Mouse (Mus musculus) liver, embryonic 15.5 days (tissue): ENCODE results near the gene Gal3st4. TPM values are rescaled to one million over a fixed set of nuclear protein-coding genes. Genes with fewer than 3 reads are reported as not detected.

Experiments
- ATAC-seq: fragments of 200-750 bp; cut with Nextera tagmentation; 2 replicates; pipeline ENCODE4 v1.8.0; 2017; ENCODE audit warnings: moderate number of reproducible peaks, mild to moderate bottlenecking, moderate library complexity; ENCODE audit not compliant: insufficient read depth
- H3K27ac ChIP-seq: fragments of 300-500 bp; sonication (generic); replicated peaks from 2 replicates; pipeline ENCODE4 v1.5.1; 2015; ENCODE audit warnings: mild to moderate bottlenecking, inconsistent platforms
- H3K27me3 ChIP-seq: fragments of 300-500 bp; sonication (generic); 2 replicates; pipeline ENCODE4 v1.6.1; 2015; ENCODE audit warnings: mild to moderate bottlenecking, inconsistent platforms
- H3K36me3 ChIP-seq: fragments of 300-500 bp; sonication (generic); replicated peaks from 2 replicates; pipeline ENCODE4 v1.6.1; 2015; ENCODE audit warnings: moderate library complexity, mild to moderate bottlenecking, inconsistent platforms
- H3K4me1 ChIP-seq: fragments of 300-500 bp; sonication (generic); replicated peaks from 2 replicates; pipeline ENCODE4 v1.6.1; 2015; ENCODE audit warnings: inconsistent platforms
- H3K4me2 ChIP-seq: fragments of 300-500 bp; sonication (generic); 2 replicates; pipeline ENCODE4 v1.6.1; 2015; ENCODE audit warnings: moderate library complexity, mild to moderate bottlenecking, inconsistent platforms
- H3K4me3 ChIP-seq: fragments of 300-500 bp; sonication (generic); replicated peaks from 2 replicates; pipeline ENCODE4 v1.5.1; 2015; ENCODE audit warnings: mild to moderate bottlenecking, inconsistent platforms
- H3K9ac ChIP-seq: fragments of 300-500 bp; sonication (generic); 2 replicates; pipeline ENCODE4 v1.6.1; 2015; ENCODE audit warnings: moderate library complexity, mild to moderate bottlenecking, inconsistent platforms
- H3K9me3 ChIP-seq: fragments of 300-500 bp; sonication (generic); replicated peaks from 2 replicates; pipeline ENCODE4 v1.6.1; 2016; ENCODE audit warnings: inconsistent platforms
- WGBS: fragments of 180-500 bp; shearing (Covaris S2); methylation state at CpG from one replicate; pipeline ENCODE4 v1.1.7; 2015; ENCODE audit warnings: mixed read lengths; ENCODE audit not compliant: insufficient replicate concordance; 5-methylcytosine and 5-hydroxymethylcytosine counted together
- polyA plus RNA-seq: library from polyadenylated mRNA; unstranded; fragments of >200 nt; fragmentation: Nextera tagmentation; extraction: Ambion mirVana; gene quantifications from 2 replicates; pipeline ENCODE4 v1.2.1, GENCODE M21; 2015

The Gal3st4 gene
- 0.07 and 0.26 TPM in 2 replicates for polyA plus RNA-seq

DNA sequence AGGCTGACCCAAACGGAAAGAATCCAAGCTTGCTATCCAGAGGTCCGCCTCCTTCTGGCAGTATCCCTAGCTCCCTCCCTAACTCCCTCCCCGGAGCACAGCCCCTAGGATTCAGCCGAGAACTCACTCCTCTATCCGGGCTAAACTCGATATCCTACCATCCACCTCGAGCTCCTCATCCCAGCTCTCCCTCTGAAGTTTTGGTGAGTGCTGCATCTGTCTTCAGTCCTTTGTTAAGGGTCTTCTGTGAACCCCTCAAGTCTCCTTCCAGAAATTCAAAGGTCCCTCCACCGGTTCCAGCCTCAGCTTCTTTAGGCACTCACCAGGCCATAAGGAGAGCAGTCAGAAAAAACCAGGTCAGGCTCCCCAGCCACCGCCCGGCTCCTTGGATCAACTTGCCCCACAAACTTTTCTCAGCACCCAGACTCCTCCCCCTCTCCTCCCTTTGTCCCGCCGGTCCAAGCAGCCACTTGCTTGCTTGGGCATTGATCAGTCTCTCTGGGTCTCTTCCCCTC lies at the start of gene Gal3st4:
Gene Gal3st4, minus strand, starts transcription at position 432 of the 515 bp plus-strand sequence.
- Histone ChIP-seq H3K4me3 (no peak within 1 kb of the TSS), H3K27me3 (peaks cover 44% of the 10 kb centered on the region), H3K9ac (no peak within 1 kb of the TSS), H3K4me2 (no peak within 1 kb of the TSS), H3K27ac (no peak within 1 kb of the TSS), H3K9me3 (no peaks in the 10 kb centered on the region), H3K4me1 (0 out of 2 replicates have a peak, but pooled peaks cover 2% of the 10 kb centered on the region), H3K36me3 (no peaks in the 10 kb centered on the region)
- ATAC-seq, result no peak
- 16% methylated on average over 12 of the region's 12 CpGs for WGBS

DNA sequence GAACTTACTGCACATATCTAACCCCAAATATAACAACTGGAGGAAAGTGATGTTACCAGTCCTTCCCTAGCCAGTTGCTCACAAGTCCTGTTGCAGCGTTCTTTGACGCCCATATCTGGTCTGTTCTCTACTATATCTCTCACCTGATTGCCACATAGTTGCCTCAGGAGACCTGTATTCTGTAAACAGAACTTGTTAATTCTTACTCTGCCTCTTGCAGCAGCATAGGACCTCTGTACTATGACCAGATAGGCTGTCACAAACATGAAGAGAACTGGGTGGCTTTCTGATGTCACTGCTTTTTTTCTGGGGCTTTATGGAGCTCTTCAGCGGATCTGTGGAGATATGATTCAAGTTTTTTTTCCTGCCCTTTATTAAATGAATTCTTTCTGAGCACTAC lies 40.2 kb upstream of the Gal3st4 start:
- Histone ChIP-seq H3K27ac (no peak overlapping the region), H3K27me3 (no peaks in the 10 kb centered on the region), H3K36me3 (no peaks in the 10 kb centered on the region), H3K4me1 (0 out of 2 replicates have a peak, but pooled peaks cover 3% of the 10 kb centered on the region), H3K4me2 (no peak overlapping the region), H3K9ac (no peak overlapping the region), H3K4me3 (no peak overlapping the region), H3K9me3 (no peaks in the 10 kb centered on the region)
- WGBS, result 74% methylated on average over 3 of the region's 3 CpGs
- no peak for ATAC-seq

DNA sequence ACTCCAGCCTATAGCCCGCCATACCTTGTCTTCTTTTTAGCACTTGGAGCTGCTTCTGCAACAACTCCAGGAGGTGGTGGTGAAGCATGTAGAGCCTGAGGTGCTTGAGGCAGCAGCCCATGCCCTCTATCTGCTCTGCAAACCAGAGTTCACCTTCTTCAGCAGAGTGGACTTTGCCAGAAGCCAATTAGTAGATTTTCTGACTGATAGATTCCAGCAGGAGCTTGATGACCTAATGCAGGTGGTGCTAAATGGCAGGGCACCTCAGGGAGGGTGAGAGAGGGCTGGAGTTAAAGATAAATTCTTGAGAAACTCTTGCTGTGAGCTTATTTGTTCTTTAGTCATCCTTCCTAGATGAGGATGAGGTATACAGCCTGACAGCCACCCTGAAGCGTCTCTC lies 27.0 kb upstream of the Gal3st4 start:
- Histone ChIP-seq H3K9ac (no peak overlapping the region), H3K4me2 (no peak overlapping the region), H3K27me3 (no peaks in the 10 kb centered on the region), H3K4me3 (no peak overlapping the region), H3K4me1 (no peaks in the 10 kb centered on the region), H3K27ac (no peak overlapping the region), H3K9me3 (no peaks in the 10 kb centered on the region), H3K36me3 (no peaks in the 10 kb centered on the region)
- 50% methylated on average over 2 of the region's 2 CpGs for WGBS
- no peak for ATAC-seq

DNA sequence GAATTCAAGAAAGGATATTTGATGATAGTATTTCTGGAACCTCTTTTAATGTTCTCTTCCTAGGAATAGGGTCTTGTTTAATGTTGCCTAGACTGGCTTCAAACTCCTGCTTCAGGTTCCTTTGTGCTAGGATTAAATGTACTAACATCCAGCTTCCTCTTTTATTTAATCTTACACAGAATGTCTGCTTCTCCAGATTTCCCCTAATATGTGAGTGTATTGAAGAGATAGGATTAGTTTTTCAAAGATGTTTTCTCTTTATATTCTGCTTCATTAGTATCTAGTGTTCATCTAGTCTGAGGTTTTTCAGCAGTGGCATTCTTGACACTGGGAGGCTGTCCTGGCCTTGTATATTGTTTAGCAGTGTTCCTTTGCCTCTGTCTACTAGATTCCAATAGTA lies 21.5 kb upstream of the Gal3st4 start:
- no peak overlapping the region for H3K27ac ChIP-seq
- no peak for ATAC-seq
- no peak overlapping the region for H3K4me2 ChIP-seq
- H3K36me3 ChIP-seq, result no peaks in the 10 kb centered on the region
- no peak overlapping the region for H3K9ac ChIP-seq
- H3K27me3 ChIP-seq, result no peaks in the 10 kb centered on the region
- H3K4me1 ChIP-seq, result no peaks in the 10 kb centered on the region
- no peaks in the 10 kb centered on the region for H3K9me3 ChIP-seq
- H3K4me3 ChIP-seq, result no peak overlapping the region

DNA sequence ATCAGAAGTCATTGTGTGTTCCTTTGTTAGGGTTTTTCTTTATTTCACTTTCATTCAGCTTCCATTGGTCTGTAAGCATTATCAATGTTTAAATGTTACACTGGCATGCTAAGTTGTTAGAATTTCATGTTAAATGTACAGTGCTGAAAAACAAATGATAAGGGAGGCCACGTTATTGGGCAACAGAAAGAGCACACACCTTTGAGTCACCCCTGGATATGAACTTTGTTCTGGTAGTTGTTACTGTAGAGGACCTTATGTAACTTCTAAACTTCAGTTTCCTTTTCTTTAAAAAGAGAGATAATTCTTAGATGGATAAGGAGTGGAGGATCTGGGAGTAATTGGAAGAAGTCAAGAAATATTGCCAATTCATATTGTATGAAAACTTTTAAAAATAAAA lies 19.0 kb upstream of the Gal3st4 start:
- Histone ChIP-seq H3K4me3 (no peak overlapping the region), H3K27ac (no peak overlapping the region), H3K9ac (no peak overlapping the region), H3K4me1 (no peaks in the 10 kb centered on the region), H3K9me3 (no peaks in the 10 kb centered on the region), H3K36me3 (no peaks in the 10 kb centered on the region), H3K4me2 (no peak overlapping the region), H3K27me3 (no peaks in the 10 kb centered on the region)
- WGBS, result 35% methylated on average over 1 of the region's 1 CpGs
- no peak for ATAC-seq

DNA sequence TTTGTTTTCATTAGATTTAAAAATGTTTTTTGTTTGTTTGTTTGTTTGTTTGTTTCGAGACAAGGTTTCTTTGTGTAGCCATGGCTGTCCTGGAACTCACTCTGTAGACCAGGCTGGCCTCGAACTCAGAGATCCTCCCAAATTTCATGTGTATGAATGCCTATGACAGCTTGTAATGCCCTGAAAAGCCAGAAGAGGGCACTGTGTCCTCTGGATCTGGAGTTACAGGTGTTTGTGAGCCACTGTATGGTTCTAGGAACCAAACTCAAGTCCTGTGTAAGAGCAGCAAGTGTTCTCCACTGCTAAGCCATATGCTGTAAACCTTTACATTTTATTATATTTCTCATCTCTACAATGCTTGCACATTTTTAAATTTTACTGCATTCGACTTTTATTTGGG lies 15.2 kb upstream of the Gal3st4 start:
- Histone ChIP-seq H3K9ac (no peak overlapping the region), H3K4me3 (no peak overlapping the region), H3K4me1 (no peaks in the 10 kb centered on the region), H3K27me3 (no peaks in the 10 kb centered on the region), H3K27ac (no peak overlapping the region), H3K4me2 (no peak overlapping the region), H3K9me3 (no peaks in the 10 kb centered on the region), H3K36me3 (no peaks in the 10 kb centered on the region)
- WGBS, result 47% methylated on average over 3 of the region's 3 CpGs
- ATAC-seq, result no peak

DNA sequence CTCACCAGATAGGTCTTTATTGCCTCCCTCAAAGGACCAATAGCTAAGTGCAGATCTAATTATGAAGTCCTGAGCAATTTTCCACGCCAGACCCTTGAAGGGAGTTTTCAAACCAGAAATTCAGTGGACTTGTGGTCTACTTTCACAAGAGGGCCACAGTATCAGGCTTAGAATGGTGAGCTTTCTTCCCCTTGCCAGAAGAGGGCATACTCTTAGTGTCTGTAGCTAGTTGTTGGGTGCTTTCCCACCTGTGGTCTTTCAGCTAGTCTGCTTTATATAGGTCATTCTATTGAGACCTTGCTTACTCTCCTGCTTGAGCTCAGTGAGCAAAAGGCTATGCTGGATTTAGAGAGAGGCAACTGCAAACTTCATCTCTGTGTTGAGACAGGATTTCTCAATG lies 10.9 kb upstream of the Gal3st4 start:
- Histone ChIP-seq H3K27me3 (peaks cover 12% of the 10 kb centered on the region), H3K27ac (no peak overlapping the region), H3K9ac (no peak overlapping the region), H3K4me1 (peaks cover 15% of the 10 kb centered on the region), H3K4me2 (no peak overlapping the region), H3K36me3 (no peaks in the 10 kb centered on the region), H3K4me3 (no peak overlapping the region), H3K9me3 (no peaks in the 10 kb centered on the region)
- WGBS, result 39% methylated on average over 1 of the region's 1 CpGs
- ATAC-seq, result no peak

DNA sequence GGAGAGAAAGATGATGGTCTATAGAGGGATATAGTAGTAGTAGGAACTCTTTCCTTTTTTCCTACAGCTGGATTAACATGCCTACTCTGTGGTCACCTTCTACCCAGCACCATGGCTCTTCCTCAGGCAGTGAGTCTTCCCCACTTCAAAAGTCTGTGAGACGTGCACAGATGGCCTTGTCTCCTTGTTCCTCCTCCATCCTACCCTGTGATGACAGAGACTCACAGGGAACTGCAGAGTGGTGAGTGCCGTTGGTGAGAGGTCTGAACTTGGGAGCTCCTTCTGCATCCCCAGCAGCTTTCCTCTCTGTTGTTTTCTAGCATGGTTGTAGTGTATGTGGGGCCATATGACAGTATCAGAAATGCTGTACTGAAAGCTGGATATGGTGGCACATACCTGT lies 9.2 kb upstream of the Gal3st4 start:
- 62% methylated on average over 2 of the region's 2 CpGs for WGBS
- Histone ChIP-seq H3K9ac (no peak overlapping the region), H3K27me3 (peaks cover 16% of the 10 kb centered on the region), H3K4me1 (peaks cover 15% of the 10 kb centered on the region), H3K27ac (no peak overlapping the region), H3K4me3 (no peak overlapping the region), H3K36me3 (no peaks in the 10 kb centered on the region), H3K9me3 (no peaks in the 10 kb centered on the region), H3K4me2 (no peak overlapping the region)
- no peak for ATAC-seq

DNA sequence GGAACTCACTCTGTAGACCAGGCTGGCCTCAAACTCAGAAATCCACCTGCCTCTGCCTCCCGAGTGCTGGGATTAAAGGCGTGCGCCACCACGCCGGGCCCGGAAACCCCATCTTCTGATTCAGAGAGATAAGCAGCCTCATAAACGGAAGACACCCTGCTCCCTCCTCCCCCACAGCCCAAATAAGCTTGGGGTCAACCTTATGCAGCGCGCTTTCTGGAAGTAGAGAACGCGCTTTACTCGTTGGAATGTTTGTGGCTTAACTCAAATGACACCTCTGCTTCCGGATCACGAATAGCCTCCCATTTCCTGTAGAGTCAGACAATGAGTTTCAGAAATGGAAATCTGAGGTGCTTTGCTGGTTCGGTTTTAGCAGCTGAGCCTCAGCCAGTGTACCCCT lies 8.2 kb upstream of the Gal3st4 start:
- WGBS, result 71% methylated on average over 15 of the region's 15 CpGs
- ATAC-seq, result no peak
- H3K36me3 ChIP-seq, result no peaks in the 10 kb centered on the region
- no peak overlapping the region for H3K27ac ChIP-seq
- peaks cover 17% of the 10 kb centered on the region for H3K27me3 ChIP-seq
- no peak overlapping the region for H3K9ac ChIP-seq
- peaks cover 15% of the 10 kb centered on the region for H3K4me1 ChIP-seq
- H3K9me3 ChIP-seq, result no peaks in the 10 kb centered on the region
- H3K4me2 ChIP-seq, result peak overlapping the region; percentile 79
- H3K4me3 ChIP-seq, result no peak overlapping the region

DNA sequence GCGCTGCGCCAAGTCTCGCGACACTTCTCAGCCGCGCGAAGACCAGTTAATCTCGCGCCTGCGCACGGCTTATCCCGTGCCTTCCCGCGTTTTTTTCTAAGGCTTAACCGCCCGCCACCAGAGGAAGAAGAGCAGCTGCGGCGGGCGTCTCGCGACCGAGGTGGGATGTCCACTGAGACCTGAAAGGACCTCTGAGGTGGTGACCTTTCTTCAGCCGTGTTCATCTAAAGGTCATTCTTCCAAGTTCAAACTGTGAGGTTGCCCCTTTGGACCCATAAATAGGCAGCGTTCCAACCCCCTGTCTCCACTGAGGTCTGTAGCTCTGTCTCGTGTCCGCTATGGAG lies 7.8 kb upstream of the Gal3st4 start:
- H3K9ac ChIP-seq, result no peak overlapping the region
- no peak for ATAC-seq
- no peak overlapping the region for H3K27ac ChIP-seq
- H3K4me3 ChIP-seq, result peak overlapping the region; percentile 57
- no peaks in the 10 kb centered on the region for H3K36me3 ChIP-seq
- H3K4me2 ChIP-seq, result peak overlapping the region; percentile 79
- peaks cover 21% of the 10 kb centered on the region for H3K27me3 ChIP-seq
- no peaks in the 10 kb centered on the region for H3K9me3 ChIP-seq
- WGBS, result 21% methylated on average over 26 of the region's 26 CpGs
- peaks cover 15% of the 10 kb centered on the region for H3K4me1 ChIP-seq

DNA sequence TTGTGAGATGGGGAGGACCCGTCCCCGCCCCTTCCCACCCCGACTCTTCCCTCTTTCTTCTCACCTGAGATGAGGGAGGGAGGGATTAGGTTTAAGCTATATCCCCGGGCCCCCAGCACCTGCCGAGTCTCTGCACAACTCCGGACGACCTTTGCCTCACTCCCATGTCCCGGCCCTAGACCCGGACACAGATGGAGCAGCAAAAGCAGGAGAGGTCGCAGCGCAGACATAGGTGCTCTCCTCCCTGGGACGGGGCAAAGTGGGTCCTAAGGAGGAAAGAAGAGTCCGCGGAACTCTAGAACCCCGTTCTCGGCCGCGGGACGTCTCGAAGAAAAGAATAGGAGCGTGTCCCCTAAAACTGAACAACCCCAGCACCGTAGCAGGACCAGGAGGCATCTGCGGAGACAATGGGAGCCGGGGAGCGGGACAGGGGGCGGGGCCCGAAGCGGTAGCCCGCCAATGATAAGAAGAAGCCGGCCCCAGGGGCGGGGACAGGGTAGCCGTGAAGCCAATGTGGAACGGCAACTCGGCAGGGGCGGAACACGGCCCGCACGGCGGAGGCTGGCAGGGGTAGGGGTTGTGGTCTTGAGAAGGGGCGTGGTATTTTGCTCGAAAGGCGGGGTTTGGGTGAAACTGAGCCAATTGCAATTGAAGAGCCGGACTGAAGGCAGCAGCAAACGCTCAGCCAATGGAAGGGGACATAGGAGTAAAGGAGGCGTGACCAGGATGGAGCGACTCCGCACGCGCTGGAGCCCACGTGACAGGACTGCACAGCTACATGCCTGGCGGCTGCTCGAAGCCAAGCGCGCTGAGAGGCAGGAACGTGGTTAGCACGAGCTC lies 7.2 kb upstream of the Gal3st4 start, which contains the start of the genes Gm43720, Gpc2 and Stag3:
Gene Gm43720, minus strand, starts transcription at position 374 of the 840 bp plus-strand sequence.
Gene Gpc2, minus strand, starts transcription at position 421 of the 840 bp plus-strand sequence.
Gene Stag3, plus strand, starts transcription at position 656 of the 840 bp plus-strand sequence.
- peak; percentile 97 for ATAC-seq
- peak within 1 kb of the TSS; percentile 11; the same call in 1 of the 2 replicates for H3K9ac ChIP-seq
- no peak within 1 kb of the TSS for H3K27ac ChIP-seq
- 2% methylated on average over 56 of the region's 56 CpGs for WGBS
- peaks cover 22% of the 10 kb centered on the region for H3K27me3 ChIP-seq
- peaks cover 17% of the 10 kb centered on the region for H3K4me1 ChIP-seq
- peak within 1 kb of the TSS; percentile 57 for H3K4me3 ChIP-seq
- no peaks in the 10 kb centered on the region for H3K9me3 ChIP-seq
- no peaks in the 10 kb centered on the region for H3K36me3 ChIP-seq
- peak within 1 kb of the TSS; percentile 79 for H3K4me2 ChIP-seq
